Comparison of ENCODE assay signal across 8 mouse cellular contexts in the genomic region with DNA sequence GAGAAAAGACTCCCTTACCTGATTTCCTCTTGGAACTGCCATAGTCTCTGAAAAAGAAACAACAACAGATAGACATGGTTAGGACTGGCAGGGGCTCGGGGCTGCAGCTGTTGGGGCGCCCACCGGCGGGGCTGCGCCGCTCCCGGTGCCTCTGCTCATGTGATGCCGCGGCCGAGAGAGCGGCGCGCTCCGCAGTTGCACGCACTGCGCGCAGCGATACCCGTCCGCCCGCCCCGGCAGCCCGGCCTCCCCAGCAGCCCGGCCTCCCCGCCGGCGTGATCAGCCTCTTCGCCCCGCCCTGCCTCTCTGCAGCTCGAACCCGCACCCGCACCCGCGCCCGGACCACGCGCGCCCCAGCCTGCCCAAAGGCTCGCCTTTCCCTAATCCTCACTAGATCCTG.
DNase-seq lines count a peak whose midpoint lies in the region; ATAC-seq lines count a peak whose summit lies in the region.

No protein-coding gene starts in this region.

- no peak overlapping the region for H3K27ac ChIP-seq in kidney, embryonic 15.5 days
- no peak overlapping the region for H3K27ac ChIP-seq in forebrain, embryonic 14.5 days (ENCODE audit: low read depth, low read length)
- H3K27ac ChIP-seq in limb, embryonic 13.5 days = no peak overlapping the region

- no peaks in the 10 kb centered on the region for H3K36me3 ChIP-seq in kidney, embryonic 15.5 days
- no peaks in the 10 kb centered on the region for H3K36me3 ChIP-seq in forebrain, embryonic 14.5 days (ENCODE audit: control insufficient read depth, insufficient read depth, low read length)
- no peaks in the 10 kb centered on the region for H3K36me3 ChIP-seq in limb, embryonic 13.5 days

- peaks cover 37% of the 10 kb centered on the region for H3K4me1 ChIP-seq in kidney, embryonic 15.5 days
- H3K4me1 ChIP-seq in forebrain, embryonic 14.5 days (ENCODE audit: control insufficient read depth, insufficient read depth, low read length) = peaks cover 7% of the 10 kb centered on the region; the same call in 1 of the 2 replicates
- peaks cover 36% of the 10 kb centered on the region for H3K4me1 ChIP-seq in limb, embryonic 13.5 days

- H3K4me2 ChIP-seq in kidney, embryonic 15.5 days = peak overlapping the region; percentile 76
- peak overlapping the region; percentile 56 for H3K4me2 ChIP-seq in forebrain, embryonic 14.5 days (ENCODE audit: low read length)
- H3K4me2 ChIP-seq in limb, embryonic 13.5 days (replicated peaks) = peak overlapping the region; percentile 78

- no peaks in the 10 kb centered on the region for H3K9me3 ChIP-seq in kidney, embryonic 15.5 days (replicated peaks)
- no peaks in the 10 kb centered on the region for H3K9me3 ChIP-seq in forebrain, embryonic 14.5 days (replicated peaks; ENCODE audit: control insufficient read depth, low read length)
- H3K9me3 ChIP-seq in limb, embryonic 13.5 days = no peaks in the 10 kb centered on the region

- 4% methylated on average over 38 of the region's 39 CpGs for whole genome bisulfite sequencing in kidney, embryonic 15.5 days
- under 1% methylated on average over 36 of the region's 39 CpGs for WGBS in forebrain, embryonic 14.5 days
- WGBS in limb, embryonic 13.5 days = 2% methylated on average over 39 of the region's 39 CpGs

- DNase-seq in kidney, postnatal 14 days = no peak
- peak; percentile 77 for DNase-seq in brain, adult 2 months (ENCODE audit: low read depth, low spot score)
- peak; percentile 41 for DNase-seq in forebrain, embryonic 14.5 days (ENCODE audit: low spot score)
- peak; percentile 57 for DNase-seq in retina, postnatal 1 day
- DNase-seq in spleen, postnatal 36 days (ENCODE audit: low spot score in 2 of 2) = no peak
- no peak for DNase-seq in thymus, postnatal 10 days (ENCODE audit: low spot score in 2 of 2)

- peak overlapping the region; percentile 30 for H3K9ac ChIP-seq in kidney, embryonic 15.5 days
- peak overlapping the region; percentile 48 for H3K9ac ChIP-seq in forebrain, embryonic 14.5 days (ENCODE audit: low read length)
- H3K9ac ChIP-seq in limb, embryonic 13.5 days = peak overlapping the region; percentile 65

- ATAC-seq in kidney, embryonic 15.5 days (replicated peaks; ENCODE audit: low FRiP score) = no peak
- peak; percentile 33; the same call in 1 of the 2 replicates for ATAC-seq in forebrain, embryonic 14.5 days
- ATAC-seq in limb, embryonic 13.5 days (ENCODE audit: low FRiP score, low read depth) = 0 out of 2 replicates have a peak, but pooled peaks have one; percentile 16

- peaks cover 40% of the 10 kb centered on the region for H3K27me3 ChIP-seq in kidney, embryonic 15.5 days
- H3K27me3 ChIP-seq in forebrain, embryonic 14.5 days (replicated peaks; ENCODE audit: control insufficient read depth, insufficient read depth, low read length) = peaks cover 28% of the 10 kb centered on the region
- peaks cover 40% of the 10 kb centered on the region for H3K27me3 ChIP-seq in limb, embryonic 13.5 days

- peak overlapping the region; percentile 41 for H3K4me3 ChIP-seq in kidney, embryonic 15.5 days (replicated peaks)
- peak overlapping the region; percentile 32 for H3K4me3 ChIP-seq in forebrain, embryonic 14.5 days (ENCODE audit: low read depth, low read length)
- H3K4me3 ChIP-seq in limb, embryonic 13.5 days = peak overlapping the region; percentile 45

Comparison
In these comparisons a context has a peak if more than half of its experiments do, and no peak if none do; other contexts are left out.
1. DNase-seq: peak in brain, adult 2 months (single experiment), forebrain, embryonic 14.5 days (single experiment) and retina, postnatal 1 day (single experiment); none in kidney, postnatal 14 days (single experiment), spleen, postnatal 36 days (0 of 2) and thymus, postnatal 10 days (0 of 2).
2. Peak in every context shown above with its lines, with median percentiles within 50 percentile points of each other: H3K4me2 ChIP-seq, H3K4me3 ChIP-seq and H3K9ac ChIP-seq.